Mouse (Mus musculus): ENCODE measurements at regions not wholly inside any gene's neighbourhood (a gene's known extent, or its start where the extent isn't known, plus 50 kb on each side); places are given as distances from the start of the nearest gene placed in this dataset.

GRCm38 (mm10) chr3:115816328-115817160 is 71.1 kb upstream of the Dph5 start:
- no peak for DNase-seq (ENCODE audit: low spot score in 2 of 2)

- peak in 1 of 2 experiments; percentile 35 for DNase-seq (ENCODE audit: low spot score in 2 of 2)
Observed at GRCm38 (mm10) chr3:115817771-115818170, 69.9 kb upstream of the Dph5 start.

- no peak for DNase-seq (ENCODE audit: low spot score in 2 of 2)
Observed at GRCm38 (mm10) chr3:115818734-115819133, 68.9 kb upstream of the Dph5 start.

DNA sequence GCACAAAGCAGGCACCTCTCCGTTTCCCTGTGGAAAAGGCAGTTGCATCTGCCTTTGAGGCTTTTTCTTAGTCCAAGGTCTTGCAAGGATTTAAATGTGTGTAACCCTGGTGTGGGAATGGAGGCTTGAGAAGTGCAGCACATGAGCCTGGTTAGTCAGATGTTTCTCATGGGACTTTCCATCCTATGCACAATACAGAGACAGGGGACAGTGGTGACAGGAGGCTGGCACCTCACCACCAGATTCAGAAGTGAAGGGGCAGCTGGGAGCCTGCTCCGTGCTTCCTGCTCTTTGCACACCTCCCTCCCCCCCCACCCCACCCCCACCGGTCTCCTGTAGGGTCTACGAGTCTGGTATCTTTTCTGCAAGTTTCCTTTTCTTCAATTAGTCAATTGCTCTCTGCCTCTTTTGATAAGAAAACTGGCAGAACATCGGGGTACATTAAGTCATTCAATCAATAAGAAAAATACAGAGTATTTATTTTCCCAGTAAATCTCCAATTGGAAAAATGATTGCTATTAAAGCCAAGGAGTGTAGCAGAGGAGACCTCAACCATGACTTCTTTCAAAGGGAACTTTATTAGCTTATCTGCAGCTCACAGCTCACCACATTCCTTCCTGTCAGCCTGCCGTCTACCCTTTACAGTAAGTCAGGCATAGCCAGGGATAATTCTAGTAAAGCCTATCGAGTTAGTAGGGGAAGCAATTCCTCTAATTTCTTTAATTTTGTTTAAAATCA is 68.1 kb upstream of the Dph5 start:
- DNase-seq (ENCODE audit: low spot score in 2 of 2), result no peak

- DNase-seq (ENCODE audit: low spot score in 2 of 2), result no peak
Observed at GRCm38 (mm10) chr3:115820139-115820481, 67.5 kb upstream of the Dph5 start.

- no peak for DNase-seq (ENCODE audit: low spot score in 2 of 2)
Observed at GRCm38 (mm10) chr3:115821627-115822026, 66.0 kb upstream of the Dph5 start.

DNA sequence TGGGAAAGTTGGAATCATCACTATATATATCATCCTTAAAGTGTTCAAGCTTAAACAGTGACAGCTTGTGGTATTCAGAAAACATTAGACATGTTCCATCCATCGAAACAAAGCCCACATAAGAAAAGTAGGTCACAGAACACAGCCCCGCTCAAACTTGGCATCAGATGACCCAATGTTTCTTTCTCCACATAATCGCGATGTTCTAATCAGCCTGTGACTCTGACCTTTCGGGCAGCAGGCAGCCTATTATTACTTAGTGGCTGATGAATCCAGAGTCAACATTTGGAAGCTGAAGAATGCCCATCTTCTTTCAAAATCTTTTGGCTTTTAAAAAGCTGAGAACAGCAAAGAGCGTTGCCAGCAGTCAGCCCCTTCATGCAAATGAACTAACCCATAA is 65.1 kb upstream of the Dph5 start:
- DNase-seq (ENCODE audit: low spot score in 2 of 2), result peak in 1 of 2 experiments; percentile 30

GRCm38 (mm10) chr3:115823741-115824140 is 63.9 kb upstream of the Dph5 start:
- DNase-seq (ENCODE audit: low spot score in 2 of 2), result no peak

DNA sequence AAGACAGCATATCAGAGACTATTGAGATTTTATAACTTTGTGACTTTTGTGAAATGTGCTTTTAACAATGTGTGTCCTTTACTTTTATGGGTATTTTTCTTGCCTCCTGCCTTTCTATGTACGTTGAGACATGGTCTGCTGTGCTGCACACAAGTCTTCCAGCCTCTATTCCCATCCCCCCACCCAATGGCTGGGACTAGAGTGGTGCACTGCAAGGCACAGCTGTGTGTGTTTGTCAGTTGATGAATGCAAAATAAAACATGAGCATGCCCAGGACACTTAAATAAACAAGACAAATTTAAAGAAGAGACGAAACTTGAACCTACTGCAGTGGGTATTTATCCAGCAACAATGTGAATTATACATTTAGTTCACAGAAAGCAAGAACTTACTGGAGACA is 62.8 kb upstream of the Dph5 start:
- DNase-seq (ENCODE audit: low spot score in 2 of 2), result no peak

DNA sequence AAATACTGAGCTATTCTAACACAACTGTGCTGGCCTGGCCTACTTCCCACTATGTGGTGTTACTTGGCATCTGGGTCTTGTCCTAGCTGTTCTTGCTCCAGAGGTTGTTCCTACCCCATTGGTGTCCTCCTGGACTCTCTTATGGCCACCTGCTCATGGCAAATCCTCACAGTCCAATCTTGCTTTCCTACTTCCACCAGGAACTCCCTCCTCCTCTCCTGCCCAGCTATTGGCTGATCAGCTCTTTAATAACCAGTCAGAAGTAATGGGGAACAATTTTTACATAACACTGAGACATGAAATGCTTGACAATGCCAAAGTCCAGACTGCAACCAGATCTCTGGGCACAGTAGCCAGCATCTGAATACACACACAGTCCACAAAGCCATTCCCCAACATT is 52.3 kb upstream of the Dph5 start:
- no peak for DNase-seq (ENCODE audit: low spot score in 2 of 2)

GRCm38 (mm10) chr3:115837617-115838216 is 49.9 kb upstream of the Dph5 start:
- DNase-seq (ENCODE audit: low spot score in 2 of 2), result no peak
